Mouse (Mus musculus) spleen, postnatal 36 days (tissue): ENCODE measurements around the gene Rhod.
"Not testable (repeated sequence)": the region's sequence is repeated elsewhere in the genome, so short reads cannot be mapped to it uniquely, and the experiment has no call there.

Experiments
- DNase-seq, 2 experiments: peaks; one replicate each; pipeline ENCODE4 v3.0.0; 2022; ENCODE audit warnings: low spot score in 2 of 2, mixed read lengths in 1 of 2

Rhod gene

GRCm38 (mm10) chr19:4439161-4439801 lies at the start of gene Rhod:
Rhod (minus strand) TSS chr19:4439432.
- DNase-seq = peak in 1 of 2 experiments; percentile 14

- DNase-seq = no peak
Observed at GRCm38 (mm10) chr19:4487877-4488276, 48.6 kb upstream of the Rhod start.

DNA sequence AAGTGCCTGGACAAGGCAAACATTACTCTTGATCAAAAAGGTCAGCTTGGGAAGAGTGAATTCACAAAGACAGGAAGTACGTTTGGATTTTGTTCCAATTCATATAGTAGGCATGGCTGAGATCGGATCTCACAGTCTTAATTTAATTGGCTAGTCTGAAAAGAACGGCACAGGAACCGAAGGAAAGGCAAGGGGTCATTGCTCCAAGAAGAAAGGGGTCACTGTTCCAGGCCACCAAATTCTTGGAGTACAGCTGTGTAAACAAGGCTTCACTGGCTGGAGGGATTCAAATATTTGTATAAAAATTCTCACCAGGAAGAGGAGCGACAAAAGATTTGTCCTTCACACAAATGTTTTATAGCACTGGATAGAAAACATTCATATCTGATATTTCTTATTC lies 45.8 kb upstream of the Rhod start:
- no peak for DNase-seq

DNA sequence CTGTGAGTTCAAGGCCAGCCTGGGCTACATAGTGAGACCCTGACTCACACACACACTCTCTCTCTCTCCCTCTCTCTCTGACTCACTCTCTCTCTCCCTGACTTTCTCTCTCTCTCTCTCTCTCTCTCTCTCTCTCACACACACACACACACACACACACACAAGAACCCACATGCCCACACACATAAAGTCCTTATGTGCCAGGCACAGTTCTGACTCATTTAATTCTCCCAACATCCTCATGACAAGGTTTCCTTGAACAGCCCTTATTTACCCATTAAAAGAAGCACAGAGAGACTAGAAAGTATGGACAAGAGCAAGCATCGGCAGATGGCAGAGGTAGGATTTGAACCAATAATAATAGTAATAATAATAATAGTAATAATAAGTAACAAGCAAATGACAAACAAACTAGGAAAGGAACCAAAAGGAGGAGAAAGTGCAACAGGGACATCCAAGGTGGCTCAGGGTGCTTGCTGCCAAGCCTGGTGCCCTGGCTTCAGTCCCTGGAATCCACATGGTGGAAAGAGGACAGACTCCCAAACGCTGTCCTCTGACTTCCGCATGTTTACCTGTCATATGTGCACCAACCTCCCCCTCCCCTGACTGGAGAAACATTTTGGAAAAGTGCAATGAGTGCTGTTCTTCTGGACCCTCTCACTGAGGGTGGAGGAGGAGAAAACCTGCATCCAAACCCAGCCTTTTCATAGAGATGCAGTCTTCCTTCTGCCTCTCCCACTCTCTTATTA lies 43.1 kb upstream of the Rhod start:
- no peak for DNase-seq

DNA sequence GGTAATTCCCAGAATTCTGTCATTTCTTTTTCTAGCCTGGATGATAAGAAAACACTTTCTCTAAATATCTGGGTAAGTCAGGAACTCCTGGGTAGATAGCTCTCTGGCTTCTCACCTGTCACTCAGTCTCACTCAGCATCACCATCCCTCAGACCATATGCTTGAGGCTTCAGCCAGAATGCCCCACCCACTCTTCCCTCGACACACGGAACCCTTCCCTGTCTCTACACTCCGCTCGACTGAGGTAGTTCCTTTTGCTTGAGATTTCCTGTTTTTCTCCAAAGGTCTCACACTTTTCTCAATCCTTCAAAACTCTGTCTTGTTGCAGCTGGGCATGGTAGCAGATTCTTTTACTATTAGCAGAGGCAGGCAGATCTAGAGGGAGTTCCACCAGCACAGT lies 42.1 kb upstream of the Rhod start:
- no peak for DNase-seq

DNA sequence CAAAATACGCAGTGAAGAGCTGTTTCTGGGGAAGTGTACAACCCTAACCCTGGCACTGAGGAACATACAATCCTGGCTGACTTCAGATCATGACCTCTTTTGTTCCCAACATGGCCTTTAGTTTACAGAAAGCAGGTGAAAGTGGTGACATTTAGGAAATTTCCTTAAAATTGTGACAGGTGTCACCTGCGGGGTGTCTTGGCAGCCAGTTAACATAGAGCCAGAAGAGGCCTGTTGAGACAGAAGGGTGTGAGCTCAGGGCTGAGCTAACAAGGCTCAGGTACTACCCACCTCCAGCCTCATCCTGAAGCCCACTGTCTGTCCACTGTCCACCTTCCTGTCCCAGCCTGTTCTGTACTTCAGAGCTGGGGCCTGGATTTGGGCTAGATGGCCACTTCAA lies 40.8 kb upstream of the Rhod start:
- DNase-seq = no peak

DNA sequence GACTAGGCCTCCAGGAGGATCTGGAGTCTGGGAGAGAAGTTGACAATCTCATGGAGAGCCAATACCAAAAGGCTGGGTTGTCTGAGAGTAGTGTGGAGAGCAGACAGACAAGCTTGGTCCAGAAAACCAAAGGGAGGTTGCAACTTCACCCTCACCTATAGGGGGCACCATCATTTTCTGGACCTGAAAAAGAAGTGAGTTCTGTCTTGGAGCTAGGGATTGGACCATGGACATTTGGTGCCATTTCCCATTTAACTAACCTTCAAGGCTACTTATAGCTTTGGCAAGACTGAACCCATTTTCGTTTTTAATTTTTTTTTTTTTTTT lies 38.9 kb upstream of the Rhod start:
- DNase-seq = no peak

DNA sequence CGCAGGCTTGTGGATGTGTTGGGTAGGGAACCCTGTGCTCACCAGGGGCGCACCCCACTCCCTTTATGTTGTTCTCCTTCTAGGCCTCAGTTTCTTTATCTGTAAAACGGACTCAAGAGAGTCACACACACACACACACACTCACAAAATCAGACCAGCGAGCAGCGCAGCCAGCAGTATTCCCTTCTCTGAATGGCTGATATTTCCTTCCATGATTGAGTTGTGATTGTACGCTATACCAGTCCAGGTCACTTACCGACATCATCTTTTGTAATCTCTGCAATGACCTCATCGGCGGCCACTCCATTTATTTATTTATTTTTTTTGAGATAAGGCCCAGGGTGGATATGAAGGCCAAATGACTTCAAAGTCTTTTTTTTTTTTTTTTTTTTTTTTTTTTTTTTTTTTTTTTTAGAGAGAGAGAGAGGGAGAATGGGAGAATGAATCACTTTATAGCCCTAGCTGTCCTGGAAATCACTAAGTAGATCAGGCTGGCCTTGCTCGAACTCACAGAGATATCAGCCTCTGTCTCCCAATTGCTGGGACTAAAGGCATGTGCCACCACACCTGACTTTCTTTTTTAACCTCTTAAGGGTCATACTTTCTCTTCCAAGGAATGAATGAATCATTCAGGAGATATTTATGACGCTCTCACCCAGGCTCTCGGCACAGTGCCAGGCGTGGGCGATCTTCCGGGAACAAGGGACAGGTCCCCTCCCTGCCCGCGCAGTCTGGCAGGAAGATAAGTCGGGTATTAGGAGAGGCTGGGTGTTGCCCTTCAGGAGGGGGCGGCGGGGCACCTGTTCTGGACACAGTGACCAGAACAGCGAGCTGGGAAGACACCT lies 38.3 kb upstream of the Rhod start, which contains the start of gene Syt12:
TSS of gene Syt12 (minus strand) at position 103 of the 845 bp plus-strand sequence.
- no peak for DNase-seq

GRCm38 (mm10) chr19:4476601-4477257 lies 37.5 kb upstream of the Rhod start:
- no peak for DNase-seq

DNA sequence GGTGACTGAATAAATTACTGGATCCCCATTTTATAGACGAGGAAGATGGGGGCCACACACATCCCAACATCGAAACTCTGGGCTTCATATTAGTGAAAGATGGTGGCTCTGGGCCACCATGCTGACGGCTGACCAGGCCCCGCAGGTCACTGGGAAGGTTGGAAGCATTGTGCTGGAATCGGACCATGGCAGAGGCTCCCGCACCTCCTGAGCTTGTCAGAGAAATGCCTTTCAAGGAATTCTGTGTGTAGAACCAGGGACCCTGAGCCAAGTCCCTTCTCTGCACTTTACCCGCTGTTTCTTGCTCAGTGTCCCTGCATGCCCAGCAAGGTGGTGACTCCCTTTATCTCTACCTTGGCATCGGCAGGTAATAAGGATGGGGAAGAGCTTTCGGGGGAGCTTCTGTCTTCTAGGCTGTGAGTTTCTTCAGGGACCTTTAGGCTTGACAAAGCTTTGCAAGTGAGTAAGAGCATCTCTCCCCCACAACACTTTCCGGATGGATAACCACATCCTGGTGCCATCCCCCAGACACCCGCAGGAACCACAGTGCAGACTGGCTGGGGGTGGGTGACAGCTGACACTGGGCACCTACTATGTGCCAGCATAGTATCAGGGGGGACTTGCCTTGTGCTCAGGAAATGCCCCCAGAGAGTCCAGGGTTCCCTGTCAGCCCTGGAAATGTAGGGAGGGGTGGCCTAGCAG lies 36.1 kb upstream of the Rhod start:
- peak in 1 of 2 experiments; percentile 9 for DNase-seq

GRCm38 (mm10) chr19:4474739-4475138 lies 35.5 kb upstream of the Rhod start:
- no peak for DNase-seq

- DNase-seq = no peak
Observed at GRCm38 (mm10) chr19:4473549-4473948, 34.3 kb upstream of the Rhod start.

DNA sequence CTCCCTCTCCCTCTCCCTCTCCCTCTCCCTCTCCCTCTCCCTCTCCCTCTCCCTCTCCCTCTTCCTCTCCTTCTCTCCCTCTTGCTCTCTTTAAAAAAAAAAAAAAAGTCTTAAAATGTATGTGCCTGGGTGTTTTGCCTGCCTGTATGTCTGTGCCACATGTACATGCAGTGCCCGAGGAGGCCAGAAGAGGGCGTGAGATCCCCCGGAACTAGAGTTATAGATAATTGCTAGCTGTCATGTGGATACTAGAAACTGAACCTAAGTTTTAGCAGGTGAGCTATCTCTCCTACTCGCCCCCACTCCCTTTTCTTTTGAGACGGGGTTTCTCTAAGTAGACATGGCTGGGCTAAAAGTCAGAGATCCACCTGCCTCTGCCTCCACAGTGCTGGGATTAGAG lies 29.1 kb upstream of the Rhod start:
- DNase-seq = no peak

DNA sequence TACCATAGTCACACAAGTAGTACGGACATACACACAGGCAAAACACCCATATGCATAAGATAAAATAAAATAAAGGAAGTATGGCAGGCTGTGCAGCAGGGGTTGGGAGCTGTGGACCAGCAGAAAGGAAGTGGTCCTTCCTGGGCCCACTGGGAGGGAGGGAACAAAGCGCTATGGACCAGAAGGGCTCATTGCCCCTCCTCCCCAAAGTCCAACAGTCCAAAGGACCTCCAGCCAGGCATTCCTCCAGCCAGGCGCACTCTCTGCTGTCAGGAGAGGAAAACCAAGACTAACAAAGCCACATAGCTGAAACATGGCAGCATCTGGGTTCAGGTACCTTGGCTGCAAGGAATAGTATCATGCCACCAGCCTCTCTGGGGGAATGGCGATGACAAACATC lies 25.4 kb upstream of the Rhod start:
- no peak for DNase-seq

DNA sequence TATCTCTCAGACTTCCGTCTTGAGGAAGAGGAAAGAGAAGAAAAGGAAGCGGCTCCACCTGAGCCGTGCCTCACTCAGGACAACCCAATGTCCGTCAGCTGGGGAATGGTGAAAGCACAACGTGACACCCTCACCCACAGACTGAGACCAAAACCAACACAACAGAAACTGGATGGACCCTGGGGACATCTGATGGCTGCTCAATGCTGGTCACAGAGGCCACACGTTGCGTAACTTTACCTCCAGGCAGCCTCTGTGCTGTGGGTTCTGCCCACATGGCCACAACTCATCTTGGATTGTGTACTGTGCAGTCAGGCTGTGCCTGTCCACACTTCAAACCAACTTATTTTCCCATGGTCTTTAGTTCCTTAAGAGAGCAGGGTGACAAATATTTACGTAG lies 22.7 kb upstream of the Rhod start:
- no peak for DNase-seq

DNA sequence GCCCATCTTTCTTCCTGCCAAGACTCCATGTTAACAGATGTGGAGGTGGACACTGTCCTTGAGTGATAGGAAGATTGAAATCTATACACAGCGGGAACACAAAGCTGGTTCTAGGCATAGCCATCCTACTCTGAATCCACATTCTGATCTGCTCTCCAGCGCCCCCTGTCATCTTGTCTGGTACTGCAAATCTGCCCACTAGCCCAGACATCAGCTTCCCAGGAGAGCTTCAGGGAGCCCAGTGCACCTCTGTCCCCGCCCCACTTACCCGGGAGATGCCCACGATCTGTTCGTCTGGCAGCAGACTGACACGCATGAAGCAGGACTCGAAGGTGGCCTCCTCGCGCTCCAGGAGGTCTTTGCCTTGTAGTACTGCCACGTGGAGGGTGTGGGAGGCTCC lies 17.0 kb upstream of the Rhod start:
- peak in 1 of 2 experiments; percentile 36 for DNase-seq

GRCm38 (mm10) chr19:4455071-4455800 lies 16.0 kb upstream of the Rhod start:
- DNase-seq = no peak

DNA sequence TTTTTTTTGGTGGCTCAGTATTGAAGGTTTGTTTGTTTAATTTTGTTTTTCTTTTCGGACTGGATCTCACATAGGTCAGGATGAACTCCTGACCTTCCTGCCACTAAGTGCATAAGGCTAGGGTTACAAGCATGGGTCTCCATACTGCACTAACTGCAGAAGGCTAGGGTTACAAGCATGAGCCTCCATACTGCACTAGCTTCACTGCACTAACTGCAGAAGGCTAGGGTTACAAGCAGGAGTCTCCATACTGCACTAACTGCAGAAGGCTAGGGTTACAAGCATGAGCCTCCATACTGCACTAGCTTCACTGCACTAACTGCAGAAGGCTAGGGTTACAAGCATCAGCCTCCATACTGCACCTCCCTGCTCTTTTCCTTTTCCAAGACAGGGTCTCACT lies 14.8 kb upstream of the Rhod start:
- DNase-seq = not testable (repeated sequence)

DNA sequence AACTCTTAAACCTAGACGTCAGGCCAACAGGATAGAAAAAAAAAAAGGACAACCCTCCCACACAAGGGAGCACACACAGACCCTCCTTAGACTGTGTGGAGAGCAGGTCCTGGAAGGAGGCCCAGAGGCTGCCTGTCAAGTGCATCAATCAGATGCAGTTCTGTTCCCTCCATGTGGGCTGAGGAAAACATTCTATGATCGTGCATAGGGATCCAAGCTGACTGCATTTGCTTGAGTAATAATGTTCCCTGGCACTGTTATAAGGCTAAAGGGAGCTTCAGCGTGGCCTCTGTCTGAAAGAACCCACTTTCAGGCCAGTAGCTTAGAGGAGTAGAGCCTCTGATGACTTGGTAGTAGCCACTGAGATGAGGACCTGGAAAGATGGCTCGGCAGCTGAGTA lies 13.3 kb upstream of the Rhod start:
- no peak for DNase-seq

DNA sequence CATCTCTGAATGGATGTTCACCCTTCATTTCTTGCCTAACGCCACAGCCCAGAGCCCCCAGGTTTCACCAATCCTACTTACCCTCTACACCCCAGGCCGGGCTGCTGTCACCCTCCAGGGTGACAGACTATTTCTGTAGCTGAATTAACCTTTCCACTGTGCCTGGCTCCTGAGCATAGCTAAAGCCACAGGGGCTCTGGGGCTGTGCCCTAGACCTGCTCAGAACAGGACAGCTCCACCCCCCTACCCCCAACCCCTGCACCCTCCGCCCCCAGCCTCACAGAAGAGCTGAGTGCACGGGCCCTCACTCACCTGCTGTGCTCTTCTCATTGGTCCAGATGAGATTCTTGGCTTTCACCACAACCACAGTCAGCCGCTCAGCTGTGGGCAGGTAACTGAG lies 12.7 kb upstream of the Rhod start:
- DNase-seq = no peak

- DNase-seq = no peak
Observed at GRCm38 (mm10) chr19:4451098-4451497, 11.9 kb upstream of the Rhod start.
